14 mouse cellular contexts compared by ENCODE assay signal in genomic region chr11:60940501-60940900, GRCm38 (mm10). TPM values are rescaled to one million over a fixed set of nuclear protein-coding genes. Genes with fewer than 3 reads are reported as not detected.
DNase-seq lines count a peak whose midpoint lies in the region; ATAC-seq and TF ChIP-seq lines count a peak whose summit lies in the region.
"Had no signal": no experiment of that assay in that cellular context is flagged by ENCODE, and none has a peak within 500 bp of the region (broad histone marks: within the 10 kb centered on the region; RNA-seq: fewer than 3 reads in every experiment).

No protein-coding gene starts in this region.

- no peak for TF ChIP-seq CTCF in liver, postnatal 0 days (IDR thresholded peaks at IDR 0.05; ENCODE audit: low read depth)

- 0 out of 2 replicates have a peak overlapping the region, but pooled peaks have one; percentile 10 for H3K9ac ChIP-seq in heart, embryonic 12.5 days
- H3K9ac ChIP-seq in liver, embryonic 12.5 days: 0 out of 2 replicates have a peak overlapping the region, but pooled peaks have one; percentile 13
- H3K9ac ChIP-seq in liver, postnatal 0 days (replicated peaks): no peak overlapping the region
- no peak overlapping the region for H3K9ac ChIP-seq in embryonic facial prominence, embryonic 14.5 days (ENCODE audit: low read depth, low read length)
- no peak overlapping the region for H3K9ac ChIP-seq in liver, embryonic 15.5 days
- H3K9ac ChIP-seq in forebrain, embryonic 13.5 days: no peak overlapping the region

- ATAC-seq in heart, embryonic 12.5 days (ENCODE audit: insufficient number of reproducible peaks, low FRiP score): no peak
- ATAC-seq in liver, embryonic 12.5 days: no peak
- ATAC-seq in liver, postnatal 0 days: no peak
- no peak for ATAC-seq in embryonic facial prominence, embryonic 14.5 days (ENCODE audit: low read depth)
- no peak for ATAC-seq in liver, embryonic 15.5 days (ENCODE audit: insufficient read depth)
- no peak for ATAC-seq in forebrain, embryonic 13.5 days
- ATAC-seq: midbrain, embryonic 16.5 days had no signal

- H3K4me1 ChIP-seq in heart, embryonic 12.5 days (replicated peaks): peaks cover 73% of the 10 kb centered on the region
- H3K4me1 ChIP-seq in liver, embryonic 12.5 days: peaks cover 79% of the 10 kb centered on the region
- H3K4me1 ChIP-seq in liver, postnatal 0 days (ENCODE audit: insufficient read depth): peaks cover 57% of the 10 kb centered on the region
- H3K4me1 ChIP-seq in embryonic facial prominence, embryonic 14.5 days (ENCODE audit: control insufficient read depth, insufficient read depth, low read length): no peaks in the 10 kb centered on the region
- H3K4me1 ChIP-seq in liver, embryonic 15.5 days (replicated peaks): peaks cover 86% of the 10 kb centered on the region
- 0 out of 2 replicates have a peak, but pooled peaks cover 2% of the 10 kb centered on the region for H3K4me1 ChIP-seq in forebrain, embryonic 13.5 days

- H3K4me2 ChIP-seq in heart, embryonic 12.5 days: no peak overlapping the region
- H3K4me2 ChIP-seq in liver, embryonic 12.5 days: peak overlapping the region; percentile 83
- H3K4me2 ChIP-seq in liver, postnatal 0 days (ENCODE audit: low read depth, low read length): no peak overlapping the region
- no peak overlapping the region for H3K4me2 ChIP-seq in embryonic facial prominence, embryonic 14.5 days (ENCODE audit: low read depth, low read length)
- 0 out of 2 replicates have a peak overlapping the region, but pooled peaks have one; percentile 74 for H3K4me2 ChIP-seq in liver, embryonic 15.5 days
- H3K4me2 ChIP-seq in forebrain, embryonic 13.5 days: no peak overlapping the region

- intact Hi-C loops in heart, postnatal 14 days (cut with DNase I): no loop called here

- H3K27ac ChIP-seq in heart, embryonic 12.5 days (ENCODE audit: poor library complexity, severe bottlenecking): 0 out of 2 replicates have a peak overlapping the region, but pooled peaks have one; percentile 5
- peak overlapping the region; percentile 89 for H3K27ac ChIP-seq in liver, embryonic 12.5 days
- H3K27ac ChIP-seq in liver, postnatal 0 days (ENCODE audit: low read depth): no peak overlapping the region
- H3K27ac ChIP-seq in embryonic facial prominence, embryonic 14.5 days (replicated peaks; ENCODE audit: low read depth, low read length): peak overlapping the region; percentile 45; the same call in 1 of the 2 replicates
- H3K27ac ChIP-seq in liver, embryonic 15.5 days (replicated peaks): peak overlapping the region; percentile 51; the same call in 1 of the 2 replicates
- H3K27ac ChIP-seq in forebrain, embryonic 13.5 days: no peak overlapping the region

- peaks cover 34% of the 10 kb centered on the region for H3K36me3 ChIP-seq in heart, embryonic 12.5 days
- H3K36me3 ChIP-seq in liver, embryonic 12.5 days: peaks cover 90% of the 10 kb centered on the region
- peaks cover 44% of the 10 kb centered on the region for H3K36me3 ChIP-seq in liver, postnatal 0 days (replicated peaks; ENCODE audit: insufficient read depth, low read length)
- H3K36me3 ChIP-seq in embryonic facial prominence, embryonic 14.5 days (ENCODE audit: control insufficient read depth, insufficient read depth, low read length): peaks cover 36% of the 10 kb centered on the region
- peaks cover 80% of the 10 kb centered on the region for H3K36me3 ChIP-seq in liver, embryonic 15.5 days (replicated peaks)
- H3K36me3 ChIP-seq in forebrain, embryonic 13.5 days (ENCODE audit: poor library complexity, severe bottlenecking): peaks cover 36% of the 10 kb centered on the region

- no peaks in the 10 kb centered on the region for H3K27me3 ChIP-seq in heart, embryonic 12.5 days (replicated peaks)
- no peaks in the 10 kb centered on the region for H3K27me3 ChIP-seq in liver, embryonic 12.5 days (replicated peaks)
- H3K27me3 ChIP-seq in liver, postnatal 0 days (ENCODE audit: insufficient read depth, low read length): no peaks in the 10 kb centered on the region
- no peaks in the 10 kb centered on the region for H3K27me3 ChIP-seq in embryonic facial prominence, embryonic 14.5 days (replicated peaks; ENCODE audit: control insufficient read depth, insufficient read depth, low read length)
- no peaks in the 10 kb centered on the region for H3K27me3 ChIP-seq in liver, embryonic 15.5 days
- no peaks in the 10 kb centered on the region for H3K27me3 ChIP-seq in forebrain, embryonic 13.5 days

- H3K9me3 ChIP-seq in heart, embryonic 12.5 days (replicated peaks): no peaks in the 10 kb centered on the region
- no peaks in the 10 kb centered on the region for H3K9me3 ChIP-seq in liver, embryonic 12.5 days (replicated peaks)
- no peaks in the 10 kb centered on the region for H3K9me3 ChIP-seq in liver, postnatal 0 days (ENCODE audit: low read length)
- H3K9me3 ChIP-seq in embryonic facial prominence, embryonic 14.5 days (ENCODE audit: control insufficient read depth, low read length): no peaks in the 10 kb centered on the region
- H3K9me3 ChIP-seq in liver, embryonic 15.5 days (replicated peaks): no peaks in the 10 kb centered on the region
- no peaks in the 10 kb centered on the region for H3K9me3 ChIP-seq in forebrain, embryonic 13.5 days (replicated peaks)

- 78% methylated on average over 5 of the region's 5 CpGs for WGBS in heart, embryonic 12.5 days
- WGBS in liver, embryonic 12.5 days (ENCODE audit: insufficient replicate concordance): 84% methylated on average over 5 of the region's 5 CpGs
- 87% methylated on average over 5 of the region's 5 CpGs for WGBS in liver, postnatal 0 days (ENCODE audit: insufficient replicate concordance)
- 84% methylated on average over 5 of the region's 5 CpGs for WGBS in embryonic facial prominence, embryonic 14.5 days
- 89% methylated on average over 5 of the region's 5 CpGs for WGBS in liver, embryonic 15.5 days (ENCODE audit: insufficient replicate concordance)
- WGBS in forebrain, embryonic 13.5 days: 90% methylated on average over 5 of the region's 5 CpGs

- no peak for DNase-seq in heart, postnatal 14 days
- DNase-seq in liver, postnatal 0 days: no peak
- DNase-seq in embryonic facial prominence, embryonic 14.5 days (ENCODE audit: low spot score): no peak
- DNase-seq in cerebellum, adult 8-10 months: no peak
- DNase-seq: adrenal gland, postnatal 36 days; B cell, adult 2 months; heart, adult 2 months; lung, postnatal 10 days; thymus, adult 18-20 months had no signal

- no peak for TF ChIP-seq EP300 in liver, postnatal 0 days (IDR thresholded peaks at IDR 0.05; ENCODE audit: low read depth)

- no peak overlapping the region for H3K4me3 ChIP-seq in heart, embryonic 12.5 days
- H3K4me3 ChIP-seq in liver, embryonic 12.5 days: no peak overlapping the region
- no peak overlapping the region for H3K4me3 ChIP-seq in liver, postnatal 0 days (ENCODE audit: low read depth, low read length)
- no peak overlapping the region for H3K4me3 ChIP-seq in embryonic facial prominence, embryonic 14.5 days (ENCODE audit: low read depth, low read length)
- no peak overlapping the region for H3K4me3 ChIP-seq in liver, embryonic 15.5 days (replicated peaks)
- H3K4me3 ChIP-seq in forebrain, embryonic 13.5 days: no peak overlapping the region
- H3K4me3 ChIP-seq: heart, adult 2 months had no signal

RNA-seq across cellular contexts. Expression of gene Map2k3, which starts 8.7 kb away (rescaled TPM):
- polyA plus RNA-seq in heart, embryonic 12.5 days (2016; fragmentation: Nextera tagmentation; extraction: Ambion mirVana): 77.6 and 78.5 TPM in 2 replicates
- 10 to 100 TPM; 71.2 to 77.8 TPM for total RNA-seq in heart, postnatal 14 days (2021)
- polyA plus RNA-seq in liver, embryonic 12.5 days (2016; fragmentation: Nextera tagmentation; extraction: Ambion mirVana): 170 and 173 TPM in 2 replicates
- 61.7 and 66.5 TPM in 2 replicates for polyA plus RNA-seq in liver, postnatal 0 days (2015; fragmentation: Nextera tagmentation; extraction: Ambion mirVana)
- polyA plus RNA-seq in embryonic facial prominence, embryonic 14.5 days (2014; fragmentation: Nextera tagmentation; extraction: Ambion mirVana): 76.1 and 78.6 TPM in 2 replicates
- polyA plus RNA-seq in liver, embryonic 15.5 days (2015; fragmentation: Nextera tagmentation; extraction: Ambion mirVana): 142 and 165 TPM in 2 replicates
- 33.9 and 36.1 TPM in 2 replicates for polyA plus RNA-seq in forebrain, embryonic 13.5 days (2015; fragmentation: Nextera tagmentation; extraction: Ambion mirVana)

RNA-seq across cellular contexts. Expression of gene Natd1, which starts 26.0 kb away (rescaled TPM):
- 22.1 and 25.5 TPM in 2 replicates for polyA plus RNA-seq in heart, embryonic 12.5 days (2016; fragmentation: Nextera tagmentation; extraction: Ambion mirVana)
- total RNA-seq in heart, postnatal 14 days (2021): 10 to 100 TPM; 14.5 to 17.4 TPM
- 9.3 and 9.6 TPM in 2 replicates for polyA plus RNA-seq in liver, embryonic 12.5 days (2016; fragmentation: Nextera tagmentation; extraction: Ambion mirVana)
- 6.0 and 6.2 TPM in 2 replicates for polyA plus RNA-seq in liver, postnatal 0 days (2015; fragmentation: Nextera tagmentation; extraction: Ambion mirVana)
- 18.8 and 19.4 TPM in 2 replicates for polyA plus RNA-seq in embryonic facial prominence, embryonic 14.5 days (2014; fragmentation: Nextera tagmentation; extraction: Ambion mirVana)
- 13.2 and 14.8 TPM in 2 replicates for polyA plus RNA-seq in liver, embryonic 15.5 days (2015; fragmentation: Nextera tagmentation; extraction: Ambion mirVana)
- 27.3 and 33.7 TPM in 2 replicates for polyA plus RNA-seq in forebrain, embryonic 13.5 days (2015; fragmentation: Nextera tagmentation; extraction: Ambion mirVana)

Comparison
In these comparisons a context has a peak if more than half of its experiments do, and no peak if none do; other contexts are left out.
1. H3K27ac ChIP-seq: peak in heart, embryonic 12.5 days (single experiment), liver, embryonic 12.5 days (single experiment), embryonic facial prominence, embryonic 14.5 days (single experiment) and liver, embryonic 15.5 days (single experiment); none in liver, postnatal 0 days (single experiment) and forebrain, embryonic 13.5 days (single experiment).
2. H3K4me2 ChIP-seq: peak in liver, embryonic 12.5 days (single experiment) and liver, embryonic 15.5 days (single experiment); none in heart, embryonic 12.5 days (single experiment), liver, postnatal 0 days (single experiment), embryonic facial prominence, embryonic 14.5 days (single experiment) and forebrain, embryonic 13.5 days (single experiment).
3. H3K9ac ChIP-seq: peak in heart, embryonic 12.5 days (single experiment) and liver, embryonic 12.5 days (single experiment); none in liver, postnatal 0 days (single experiment), embryonic facial prominence, embryonic 14.5 days (single experiment), liver, embryonic 15.5 days (single experiment) and forebrain, embryonic 13.5 days (single experiment).